Mouse (Mus musculus) kidney, postnatal 0 days (tissue): ENCODE data around the gene Nat14. TPM values are rescaled to one million over a fixed set of nuclear protein-coding genes. Genes with fewer than 3 reads are reported as not detected.
A peak's percentile ranks its signal among the peaks of the same experiment; 100 is the strongest.
"Not testable (repeated sequence)": the region's sequence is repeated elsewhere in the genome, so short reads cannot be mapped to it uniquely, and the experiment has no call there.

Experiments used
- ATAC-seq: fragments of 200-750 bp; cut with Nextera tagmentation; replicated peaks from 2 replicates; pipeline ENCODE4 v1.8.0; 2017; ENCODE audit warnings: low read depth, moderate number of reproducible peaks, moderate TSS enrichment, moderate library complexity; ENCODE audit not compliant: low FRiP score
- DNase-seq: peaks from one replicate; pipeline ENCODE4 v3.0.0-alpha.2; 2016; ENCODE audit warnings: low spot score
- H3K27ac ChIP-seq: fragments of 300-500 bp; sonication (generic); 2 replicates; pipeline ENCODE4 v1.5.1; 2014; ENCODE audit warnings: mild to moderate bottlenecking
- H3K27me3 ChIP-seq: fragments of 300-500 bp; sonication (generic); 2 replicates; pipeline ENCODE4 v1.6.1; 2014; ENCODE audit warnings: low read length, mixed read lengths; ENCODE audit not compliant: insufficient read depth
- H3K36me3 ChIP-seq: fragments of 300-500 bp; sonication (generic); 2 replicates; pipeline ENCODE4 v1.6.1; 2014; ENCODE audit warnings: low read length, mixed read lengths; ENCODE audit not compliant: insufficient read depth
- H3K4me1 ChIP-seq: fragments of 300-500 bp; sonication (generic); replicated peaks from 2 replicates; pipeline ENCODE4 v1.6.1; 2014; ENCODE audit warnings: antibody characterized with exemption, low read length, mixed read lengths; ENCODE audit not compliant: insufficient read depth
- H3K4me2 ChIP-seq: fragments of 300-500 bp; sonication (generic); 2 replicates; pipeline ENCODE4 v1.6.1; 2014; ENCODE audit warnings: mild to moderate bottlenecking, low read length, moderate library complexity, mixed read lengths
- H3K4me3 ChIP-seq: fragments of 300-500 bp; sonication (generic); replicated peaks from 2 replicates; pipeline ENCODE4 v1.5.1; 2014; ENCODE audit warnings: low read depth, low read length
- H3K9ac ChIP-seq: fragments of 300-500 bp; sonication (generic); 2 replicates; pipeline ENCODE4 v1.6.1; 2014; ENCODE audit warnings: low read depth, low read length
- H3K9me3 ChIP-seq: fragments of 300-500 bp; sonication (generic); replicated peaks from 2 replicates; pipeline ENCODE4 v1.6.1; 2016; ENCODE audit warnings: low read length, inconsistent platforms, mixed read lengths
- CTCF ChIP-seq: IDR thresholded peaks from 2 replicates; pipeline ENCODE4 v1.5.1; 2016; ENCODE audit warnings: antibody characterized with exemption, low read depth, mild to moderate bottlenecking, moderate library complexity
- WGBS: fragments of 180-500 bp; shearing (Covaris S2); extraction: QIAGEN DNeasy Blood & Tissue Kit; methylation state at CpG from one replicate; pipeline ENCODE4 v1.1.7; 2014; 5-methylcytosine and 5-hydroxymethylcytosine counted together
- polyA plus RNA-seq: library from polyadenylated mRNA; unstranded; fragments of >200 nt; fragmentation: Nextera tagmentation; extraction: Ambion mirVana; gene quantifications from 2 replicates; pipeline ENCODE4 v1.2.1, GENCODE M21; 2015

Gene Nat14
- polyA plus RNA-seq: 2.1 and 2.6 TPM in 2 replicates

DNA sequence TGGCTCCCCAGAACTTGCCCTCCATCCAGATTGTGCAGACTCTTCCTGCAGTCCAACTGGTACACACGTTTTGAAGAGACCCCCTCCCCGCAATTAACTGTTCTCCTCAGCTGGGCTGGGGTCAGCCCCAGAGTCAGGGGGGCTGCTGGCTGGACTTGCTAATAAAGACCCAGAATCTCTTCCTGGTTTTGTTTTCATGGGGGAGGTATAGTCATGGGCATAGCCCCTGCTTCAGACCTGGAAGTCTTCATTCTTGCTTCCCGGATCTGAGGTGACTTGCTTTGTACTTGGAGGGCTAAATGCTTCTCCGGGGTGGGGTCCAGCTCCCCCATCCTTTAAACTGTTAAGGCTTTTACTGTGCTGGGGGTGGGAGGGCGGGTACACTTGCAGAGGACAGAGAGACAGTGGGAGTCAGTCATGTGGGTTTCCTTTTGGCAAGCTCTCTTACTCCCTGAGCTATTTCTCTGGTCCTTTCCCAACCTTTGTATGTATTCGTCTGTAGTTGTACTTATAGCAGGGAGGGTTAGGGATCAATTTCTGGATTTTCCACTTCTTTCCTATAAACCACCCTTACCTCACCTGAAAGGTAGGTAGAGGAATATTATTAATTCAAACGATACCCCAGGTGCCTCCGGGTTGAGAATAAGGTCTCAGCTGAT is at the start of gene Nat14:
Nat14 (plus strand) TSS at position 205 of the 659 bp plus-strand sequence.
- DNase-seq (no peak), ATAC-seq (no peak)
- H3K9me3 ChIP-seq: no peaks in the 10 kb centered on the region
- peak within 1 kb of the TSS; percentile 62 for H3K4me2 ChIP-seq
- peaks cover 28% of the 10 kb centered on the region for H3K4me1 ChIP-seq
- peak within 1 kb of the TSS; percentile 21 for H3K4me3 ChIP-seq
- H3K36me3 ChIP-seq: peaks cover 32% of the 10 kb centered on the region
- WGBS: 34% methylated on average over 8 of the region's 8 CpGs
- H3K9ac ChIP-seq: peak within 1 kb of the TSS; percentile 14; the same call in 1 of the 2 replicates
- TF ChIP-seq CTCF: no peak
- H3K27me3 ChIP-seq: no peaks in the 10 kb centered on the region
- H3K27ac ChIP-seq: peak within 1 kb of the TSS; percentile 54

DNA sequence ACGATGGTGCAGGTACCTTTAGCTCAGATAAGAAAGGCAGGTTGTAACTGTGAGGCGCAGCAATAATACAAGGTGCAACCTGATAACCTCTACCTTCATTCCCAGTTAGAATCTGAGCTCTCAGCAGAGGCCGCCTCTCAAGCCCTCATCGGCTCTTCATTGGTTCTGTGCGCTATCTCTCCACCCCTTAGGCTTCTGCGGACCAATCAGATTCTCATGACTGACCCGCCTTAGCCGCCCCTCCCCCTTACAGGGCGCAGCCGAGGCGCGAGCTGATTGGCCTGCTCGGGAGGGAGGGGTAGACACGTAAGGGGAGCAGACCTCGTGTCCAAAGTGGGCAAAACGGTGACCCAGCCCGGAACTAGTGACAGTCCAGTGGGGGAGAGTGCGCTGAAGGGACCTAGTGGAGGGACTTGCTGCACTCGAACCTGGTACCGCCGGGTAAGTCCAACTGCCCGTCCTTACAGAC is 45.0 kb upstream of the Nat14 start, which contains the start of gene Isoc2a:
Isoc2a (plus strand) TSS at position 401 of the 469 bp plus-strand sequence.
- Histone ChIP-seq H3K4me2 (peak within 1 kb of the TSS; percentile 78), H3K4me1 (peaks cover 7% of the 10 kb centered on the region; the same call in 1 of the 2 replicates), H3K27ac (0 out of 2 replicates have a peak within 1 kb of the TSS, but pooled peaks have one; percentile 25), H3K36me3 (no peaks in the 10 kb centered on the region), H3K9ac (peak within 1 kb of the TSS; percentile 39), H3K27me3 (no peaks in the 10 kb centered on the region), H3K9me3 (no peaks in the 10 kb centered on the region), H3K4me3 (peak within 1 kb of the TSS; percentile 48)
- under 1% methylated on average over 22 of the region's 22 CpGs for WGBS
- DNase-seq (peak; percentile 98), ATAC-seq (peak; percentile 100)
- TF ChIP-seq CTCF: no peak

DNA sequence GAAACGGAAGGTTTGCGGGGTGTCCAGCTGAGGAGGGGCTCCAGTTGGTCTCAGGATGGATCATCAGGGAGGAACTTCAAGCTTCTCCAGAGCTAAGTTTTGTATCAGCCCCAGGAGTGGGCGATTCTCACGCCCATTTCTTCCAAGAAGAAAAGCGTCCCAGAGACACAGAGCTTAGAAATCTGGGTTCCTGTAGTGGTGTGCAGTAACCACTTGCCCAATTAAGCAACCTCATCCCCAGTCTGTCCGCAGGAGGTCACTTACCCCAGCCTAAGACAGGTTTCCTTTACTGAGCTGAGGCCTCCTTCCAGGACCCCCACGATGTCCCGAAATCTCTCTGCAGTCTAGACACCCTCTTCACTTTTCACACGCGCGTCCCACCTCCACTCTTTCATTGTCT is 44.6 kb upstream of the Nat14 start:
- no peaks in the 10 kb centered on the region for H3K27me3 ChIP-seq
- H3K36me3 ChIP-seq: no peaks in the 10 kb centered on the region
- WGBS: 5% methylated on average over 11 of the region's 11 CpGs
- H3K27ac ChIP-seq: 0 out of 2 replicates have a peak overlapping the region, but pooled peaks have one; percentile 25
- no peaks in the 10 kb centered on the region for H3K9me3 ChIP-seq
- no peak for TF ChIP-seq CTCF
- H3K9ac ChIP-seq: peak overlapping the region; percentile 39
- H3K4me2 ChIP-seq: peak overlapping the region; percentile 78
- H3K4me1 ChIP-seq: peaks cover 7% of the 10 kb centered on the region; the same call in 1 of the 2 replicates
- no peak for ATAC-seq
- peak overlapping the region; percentile 48 for H3K4me3 ChIP-seq
- DNase-seq: no peak

DNA sequence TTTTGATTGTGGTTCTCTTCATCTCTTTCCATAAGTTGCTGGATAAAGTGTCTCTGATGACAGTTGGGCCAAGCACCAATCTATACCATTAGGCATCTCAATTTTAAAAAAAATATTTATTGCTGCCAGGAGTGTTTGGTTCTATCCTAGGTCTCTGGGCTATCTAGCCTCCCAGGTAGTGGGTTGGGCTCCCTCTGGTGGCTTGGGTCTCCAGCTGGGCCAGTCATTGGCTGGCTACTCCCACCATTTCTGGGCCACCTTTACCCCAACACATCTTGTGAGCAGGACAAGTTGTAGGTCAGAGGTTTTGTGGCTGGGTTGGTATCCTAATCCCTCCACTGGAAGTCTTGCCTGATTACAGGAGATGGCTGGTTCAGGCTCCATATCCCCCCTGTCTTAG is 43.6 kb upstream of the Nat14 start:
- H3K9me3 ChIP-seq: no peaks in the 10 kb centered on the region
- H3K4me2 ChIP-seq: peak overlapping the region; percentile 78; the same call in 1 of the 2 replicates
- no peak overlapping the region for H3K4me3 ChIP-seq
- peak; percentile 51 for TF ChIP-seq CTCF
- H3K9ac ChIP-seq: no peak overlapping the region
- H3K27me3 ChIP-seq: no peaks in the 10 kb centered on the region
- ATAC-seq (no peak), DNase-seq (no peak)
- H3K36me3 ChIP-seq: no peaks in the 10 kb centered on the region
- H3K27ac ChIP-seq: no peak overlapping the region
- H3K4me1 ChIP-seq: peaks cover 7% of the 10 kb centered on the region; the same call in 1 of the 2 replicates

DNA sequence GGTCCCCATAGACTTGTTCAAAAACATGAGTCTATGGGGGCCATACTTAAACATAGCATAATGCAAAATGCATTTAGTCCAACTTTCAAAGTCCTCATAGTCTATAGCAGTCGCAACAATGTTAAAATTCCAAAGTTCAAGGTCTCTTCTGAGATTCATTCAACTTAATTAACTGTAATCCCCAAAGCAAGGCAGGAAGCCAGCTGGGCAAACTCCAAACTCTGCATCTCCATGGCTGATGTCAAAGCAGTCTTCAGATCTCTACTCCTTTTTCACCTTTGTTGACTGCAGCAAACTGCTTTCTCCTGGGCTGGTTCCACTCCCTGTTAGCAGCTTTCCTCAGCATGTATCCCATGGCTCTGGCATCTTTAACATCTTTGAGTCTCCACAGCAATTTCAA is 42.8 kb upstream of the Nat14 start:
- not testable (repeated sequence) for H3K27me3 ChIP-seq, H3K36me3 ChIP-seq, H3K9ac ChIP-seq, DNase-seq, H3K9me3 ChIP-seq, H3K4me1 ChIP-seq, H3K27ac ChIP-seq, H3K4me2 ChIP-seq, H3K4me3 ChIP-seq, ATAC-seq
- WGBS: 59% methylated on average over 1 of the region's 1 CpGs

DNA sequence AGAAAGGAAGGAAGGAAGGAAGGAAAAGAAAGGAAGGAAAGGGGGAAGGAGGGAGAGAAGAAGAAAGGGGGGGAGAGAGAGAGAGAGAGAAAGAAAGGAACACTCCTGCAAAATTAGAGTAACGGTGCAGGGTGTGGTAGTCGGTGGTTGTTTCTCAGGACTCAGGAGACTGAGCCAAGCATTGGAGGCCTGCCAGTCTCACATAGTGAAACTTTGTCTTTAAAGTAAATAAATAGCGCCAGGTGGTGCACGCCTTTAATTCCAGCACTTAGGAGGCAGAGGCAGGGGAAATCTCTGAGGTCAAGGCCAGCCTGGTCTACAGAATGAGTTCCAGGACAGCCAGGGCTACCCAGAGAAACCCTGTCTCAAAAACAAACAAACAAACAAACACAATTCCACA is 35.1 kb upstream of the Nat14 start:
- ATAC-seq (no peak), DNase-seq (no peak)
- no peak overlapping the region for H3K27ac ChIP-seq
- no peak overlapping the region for H3K9ac ChIP-seq
- H3K9me3 ChIP-seq: no peaks in the 10 kb centered on the region
- no peaks in the 10 kb centered on the region for H3K27me3 ChIP-seq
- 56% methylated on average over 4 of the region's 4 CpGs for WGBS
- H3K4me3 ChIP-seq: no peak overlapping the region
- no peaks in the 10 kb centered on the region for H3K36me3 ChIP-seq
- no peak overlapping the region for H3K4me2 ChIP-seq
- no peak for TF ChIP-seq CTCF
- no peaks in the 10 kb centered on the region for H3K4me1 ChIP-seq
